Mouse (Mus musculus) erythroblast, embryonic 14.5 days (primary cell): Measurements from ENCODE around the gene Fam222b.

ENCODE experiments used
- GATA1 ChIP-seq: IDR thresholded peaks from 2 replicates; pipeline ENCODE4 v1.6.1; 2012; ENCODE audit warnings: low read length, inconsistent platforms, mixed read lengths
- TAL1 ChIP-seq: IDR thresholded peaks from 3 replicates; pipeline ENCODE4 v1.6.1; 2012; ENCODE audit warnings: low read length, inconsistent platforms, mixed read lengths

GRCm38 (mm10) chr11:78062563-78062962, 31.9 kb upstream of the Fam222b start:
- TF ChIP-seq TAL1 (no peak), GATA1 (no peak)
